Mouse (Mus musculus) 3T3-L1 (cell line): ENCODE measurements around the gene Ctc1.
"Not testable (repeated sequence)": the region's sequence is repeated elsewhere in the genome, so short reads cannot be mapped to it uniquely, and the experiment has no call there.

Source experiments
- DNase-seq: peaks from one replicate; pipeline ENCODE4 v3.0.0-alpha.2; 2015; ENCODE audit warnings: low read depth, low spot score

Gene Ctc1

DNA sequence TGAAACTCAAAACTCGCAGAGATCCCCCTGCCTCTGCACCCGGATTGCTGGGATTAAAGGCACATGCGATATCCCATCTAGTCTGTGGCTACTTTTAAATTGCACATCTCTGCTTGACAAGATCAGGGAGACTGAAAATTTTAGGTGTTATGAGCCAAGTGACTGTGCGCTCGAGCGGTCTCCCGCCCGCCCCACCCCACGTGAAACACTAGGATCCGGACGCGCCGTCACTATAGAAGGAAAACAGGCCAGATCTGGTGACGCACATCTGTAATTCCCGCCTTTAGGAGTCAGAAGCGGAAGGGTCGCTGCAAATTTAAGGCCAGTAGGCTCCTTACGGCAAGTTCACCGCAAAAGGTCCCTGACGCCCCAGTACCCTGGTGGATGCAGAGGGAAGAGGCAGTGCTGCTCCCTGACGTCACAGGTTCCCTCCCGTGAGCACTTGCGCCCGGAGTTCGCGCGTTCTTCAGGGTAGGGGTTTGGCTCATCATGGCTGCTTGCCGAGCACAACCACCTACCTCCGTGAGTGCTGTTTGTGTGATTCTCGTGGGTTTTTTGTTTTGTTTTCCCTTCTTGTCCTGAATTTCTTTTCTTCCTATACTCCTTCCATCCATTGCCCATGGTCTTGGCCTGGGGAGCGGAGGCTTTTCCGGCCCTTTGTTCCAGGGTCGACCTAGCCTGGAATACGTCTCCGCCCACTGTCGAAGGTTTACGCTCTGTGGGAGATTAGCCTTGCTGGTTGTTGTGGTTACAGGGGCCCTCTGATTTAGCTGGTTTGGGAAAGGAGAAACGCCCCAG, at the start of gene Ctc1:
TSS of gene Ctc1 (plus strand) at position 268 of the 798 bp plus-strand sequence.
- DNase-seq, result peak; percentile 98

DNA sequence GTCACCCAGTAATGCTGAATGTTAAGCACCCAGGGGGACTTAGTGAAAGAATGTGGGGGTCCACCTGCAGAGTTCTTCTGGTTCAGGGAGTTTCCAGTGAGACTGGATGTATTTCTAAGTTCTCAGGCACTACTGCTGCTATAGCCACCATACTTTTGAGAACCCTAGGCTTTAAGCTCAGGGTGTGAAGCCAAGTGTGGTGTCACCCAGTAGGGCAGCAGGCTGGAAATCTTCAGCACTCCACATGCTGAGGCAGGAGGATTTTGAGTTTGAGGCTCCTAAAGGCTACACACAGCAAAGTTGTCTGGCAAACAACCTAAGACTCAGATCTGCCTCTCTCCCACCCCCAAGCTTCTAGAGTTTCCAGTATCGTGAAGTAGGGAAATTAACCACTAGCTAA, 49.2 kb upstream of the Ctc1 start:
- no peak for DNase-seq

- peak; percentile 92 for DNase-seq
These were observed 48.1 kb upstream of the Ctc1 start, which contains the start of gene Slc25a35 for GRCm38 (mm10) chr11:68967337-68968282. TSS of gene Slc25a35 (plus strand) at chr11:68968131.

DNA sequence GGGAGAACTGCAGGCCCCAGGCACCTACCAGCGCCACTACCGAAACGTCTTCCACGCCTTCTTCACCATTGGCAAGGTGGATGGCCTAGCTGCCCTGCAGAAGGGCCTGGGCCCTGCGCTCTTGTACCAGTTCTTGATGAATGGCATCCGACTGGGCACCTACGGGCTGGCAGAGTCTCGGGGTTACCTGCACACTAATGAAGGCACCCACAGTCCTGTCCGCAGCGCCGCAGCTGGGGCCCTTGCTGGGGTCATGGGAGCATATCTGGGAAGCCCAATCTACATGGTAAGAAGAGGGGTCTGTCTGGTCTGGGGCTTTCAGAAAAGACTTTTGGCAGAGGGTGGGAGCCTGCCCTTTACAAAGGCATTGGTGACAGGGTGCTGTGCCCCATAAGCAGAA, 47.0 kb upstream of the Ctc1 start:
- DNase-seq, result no peak

DNA sequence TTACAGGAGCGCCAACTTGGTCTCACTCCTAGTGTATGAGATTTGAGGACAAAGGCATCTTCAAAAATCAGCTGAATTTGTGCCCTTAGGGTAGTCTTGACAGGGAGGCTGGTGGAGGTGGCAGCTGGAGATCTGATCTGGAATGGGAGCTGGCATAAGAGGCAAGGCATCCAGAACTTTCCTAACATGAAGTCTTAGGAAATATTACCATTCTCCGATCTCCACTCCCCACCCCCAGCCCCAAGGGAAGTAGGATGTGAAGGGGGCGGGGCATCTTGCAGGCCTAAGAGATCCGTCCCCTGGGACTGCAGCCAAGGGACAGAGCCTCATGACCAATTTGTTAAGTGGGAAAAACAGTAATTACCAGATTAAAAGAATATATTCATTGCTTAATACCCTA, 45.5 kb upstream of the Ctc1 start:
- no peak for DNase-seq

- DNase-seq, result peak; percentile 89
These were observed 42.3 kb upstream of the Ctc1 start for GRCm38 (mm10) chr11:68973250-68974058.

GRCm38 (mm10) chr11:68974059-68974450, 41.7 kb upstream of the Ctc1 start:
- DNase-seq, result no peak

DNA sequence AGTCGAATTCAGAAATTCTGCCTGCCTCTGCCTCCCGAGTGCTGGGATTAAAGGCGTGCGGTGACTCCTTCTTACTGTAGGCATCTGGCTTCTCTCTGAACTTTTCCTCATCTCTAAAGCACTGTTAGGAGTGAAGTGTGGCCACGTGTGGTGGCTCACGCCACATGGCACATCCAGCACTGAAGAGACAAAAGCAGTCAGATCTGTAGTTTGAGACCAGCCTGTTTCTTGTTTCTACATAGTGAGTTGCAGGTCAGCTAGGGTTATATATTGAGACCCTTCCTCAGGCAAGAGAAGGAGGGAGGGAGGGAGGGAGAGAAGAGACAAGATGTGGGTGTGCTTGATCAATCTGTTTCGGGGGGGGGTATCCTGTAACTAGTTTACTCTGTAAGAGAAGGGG, 40.6 kb upstream of the Ctc1 start, which contains the start of gene Rangrf:
TSS of gene Rangrf (minus strand) at position 101 of the 400 bp plus-strand sequence.
- no peak for DNase-seq

- no peak for DNase-seq
These were observed 40.1 kb upstream of the Ctc1 start for GRCm38 (mm10) chr11:68975601-68976000.

DNA sequence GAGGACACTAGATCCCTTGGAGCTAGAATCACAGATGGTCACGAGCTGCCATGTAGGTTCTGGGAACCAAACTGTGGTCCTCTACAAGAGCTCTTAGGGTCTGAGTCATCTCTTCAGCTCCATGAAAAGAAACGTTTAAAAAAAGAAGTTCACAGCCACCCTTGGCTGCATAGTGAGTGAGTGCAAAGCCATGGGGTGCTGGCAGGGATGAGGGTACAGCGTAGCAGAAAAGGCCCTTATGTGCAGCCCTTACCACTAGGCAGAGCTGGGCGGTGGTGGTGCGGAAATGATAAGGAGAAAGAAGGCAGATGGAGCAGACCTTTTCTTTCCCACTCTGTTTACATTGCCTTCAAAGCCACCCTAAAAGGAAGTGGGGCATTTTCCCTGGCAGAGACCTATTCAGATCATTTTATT, 36.4 kb upstream of the Ctc1 start:
- DNase-seq, result no peak

- no peak for DNase-seq
These were observed 34.8 kb upstream of the Ctc1 start for GRCm38 (mm10) chr11:68980919-68981318.

DNA sequence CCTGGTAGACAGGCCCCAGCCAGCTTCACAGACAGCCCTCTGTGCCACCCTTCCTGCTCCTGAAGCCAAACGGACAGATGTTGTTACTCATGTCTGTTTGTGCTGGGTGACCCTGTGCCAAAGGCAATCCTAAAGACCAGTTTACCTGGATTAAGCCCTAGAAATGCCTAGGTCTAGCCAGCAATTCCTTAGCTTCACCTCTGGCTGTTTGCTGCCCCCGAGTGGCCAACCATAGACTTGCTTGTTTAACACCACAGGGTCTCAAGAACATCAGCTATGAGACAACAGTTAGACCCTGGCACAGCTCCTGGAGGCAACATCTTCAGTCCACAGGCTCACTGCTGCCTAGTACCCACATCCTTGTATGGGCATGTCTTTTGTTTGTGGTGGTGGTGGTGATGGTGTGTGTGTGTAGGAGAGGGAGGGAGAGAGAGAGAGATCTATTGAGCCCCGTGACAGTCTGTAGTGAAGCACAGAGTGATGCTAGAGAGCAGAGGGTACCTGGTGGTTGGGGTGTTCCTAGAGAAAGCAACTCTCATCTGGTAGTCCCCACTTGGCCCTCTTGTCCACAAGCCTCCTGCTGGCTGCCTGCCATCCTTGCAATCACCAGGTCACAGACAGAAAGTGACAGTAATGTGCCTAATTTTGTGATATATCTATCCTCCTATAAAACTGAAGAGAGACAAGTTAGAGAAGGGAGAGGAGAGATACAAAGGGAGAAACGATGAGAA, 32.9 kb upstream of the Ctc1 start:
- DNase-seq, result peak; percentile 87

GRCm38 (mm10) chr11:68987365-68987882, 28.3 kb upstream of the Ctc1 start:
- DNase-seq, result no peak

- DNase-seq, result no peak
These were observed 27.4 kb upstream of the Ctc1 start for GRCm38 (mm10) chr11:68988341-68988740.

DNA sequence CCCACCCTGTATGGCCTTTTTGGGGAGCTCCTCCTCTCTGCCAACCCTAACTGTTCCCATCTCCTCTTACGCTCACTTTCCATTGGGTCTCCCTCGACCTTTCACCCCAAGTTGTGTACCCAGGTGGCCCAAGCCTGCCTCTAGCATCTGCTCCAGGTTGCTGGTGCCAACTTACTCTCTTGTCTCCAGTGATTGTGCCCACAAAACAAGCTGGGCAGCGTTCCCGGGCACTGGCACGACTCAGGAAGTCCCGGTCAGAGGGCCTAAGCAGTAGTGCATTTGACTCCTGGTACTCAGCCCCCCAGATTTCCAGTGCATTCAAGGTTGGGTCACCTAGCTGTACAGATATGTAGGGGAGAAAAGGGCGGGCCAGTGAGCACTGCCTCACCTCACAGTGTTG, 22.6 kb upstream of the Ctc1 start:
- DNase-seq, result no peak

DNA sequence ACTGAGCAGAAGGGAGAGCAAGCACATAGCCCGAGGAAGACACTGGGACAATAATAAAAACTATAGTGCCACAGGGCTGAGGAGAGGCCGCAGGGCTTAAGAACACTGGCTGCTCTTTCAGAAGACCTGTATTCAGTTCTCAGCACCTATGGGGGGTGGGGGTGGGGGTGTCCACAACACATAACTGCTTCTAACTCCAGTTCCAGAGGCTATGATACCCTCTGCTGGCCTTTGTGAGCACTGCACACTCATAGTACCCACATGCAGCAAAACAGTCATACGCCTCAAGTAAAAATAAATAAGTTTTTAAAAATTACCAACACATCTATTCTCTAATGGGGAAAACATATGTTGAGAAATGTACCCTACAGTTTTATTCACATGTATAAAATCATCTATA, 21.3 kb upstream of the Ctc1 start:
- peak; percentile 46 for DNase-seq

GRCm38 (mm10) chr11:68997080-68997479, 18.6 kb upstream of the Ctc1 start:
- no peak for DNase-seq

DNA sequence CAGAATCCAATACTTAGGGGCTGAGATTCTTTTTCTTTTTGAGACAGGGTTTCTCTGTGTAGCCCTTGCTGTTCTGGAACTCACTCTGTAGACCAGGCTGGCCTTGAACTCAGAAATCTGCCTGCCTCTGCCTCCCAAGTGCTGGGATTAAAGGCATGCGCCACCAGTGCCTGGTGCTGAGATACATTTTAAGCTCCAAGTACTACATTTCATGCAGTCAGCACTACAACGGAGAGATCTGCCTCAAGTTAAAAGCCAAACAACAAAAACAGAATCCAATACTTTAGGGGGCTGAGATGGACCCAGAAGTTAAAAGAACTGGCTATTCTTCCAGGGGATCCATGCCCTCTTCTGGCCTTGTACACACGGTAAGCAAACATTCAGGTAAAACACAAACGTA, 12.9 kb upstream of the Ctc1 start:
- DNase-seq, result not testable (repeated sequence)

- DNase-seq, result peak; percentile 28
These were observed 12.1 kb upstream of the Ctc1 start for GRCm38 (mm10) chr11:69003592-69003991.

GRCm38 (mm10) chr11:69005193-69005592, 10.5 kb upstream of the Ctc1 start:
- DNase-seq, result no peak

- DNase-seq, result not testable (repeated sequence)
These were observed 9.1 kb upstream of the Ctc1 start for GRCm38 (mm10) chr11:69006575-69006974.
